Mouse (Mus musculus): ENCODE data around the gene Evl. TPM values are rescaled to one million over a fixed set of nuclear protein-coding genes. Genes with fewer than 3 reads are reported as not detected.
A peak's percentile ranks its signal among the peaks of the same experiment; 100 is the strongest.
"Not testable (repeated sequence)": the region's sequence is repeated elsewhere in the genome, so short reads cannot be mapped to it uniquely, and the experiment has no call there.

The Evl gene
- 45.6 and 80.6 TPM in 2 replicates for polyA plus RNA-seq (2011; ENCODE audit: insufficient read depth, insufficient read length, low replicate concordance, missing spikeins)

- no peak within 1 kb of the TSS for H3K27ac ChIP-seq (ENCODE audit: control insufficient read depth, insufficient read depth, low read depth, low read length, poor library complexity)
Measured at GRCm38 (mm10) chr12:108554120-108554841, at the start of gene Evl. TSS of gene Evl (plus strand) at chr12:108554720.

GRCm38 (mm10) chr12:108505846-108506245 lies 48.7 kb upstream of the Evl start:
- H3K27ac ChIP-seq (ENCODE audit: control insufficient read depth, insufficient read depth, low read depth, low read length, poor library complexity) = no peak overlapping the region
- H3K4me1 ChIP-seq (ENCODE audit: control insufficient read depth, insufficient read depth, low read length) = no peaks in the 10 kb centered on the region; the same call in 1 of the 2 replicates
- TF ChIP-seq CTCF (IDR thresholded peaks at IDR 0.05; ENCODE audit: control insufficient read depth, insufficient read depth, low read length) = no peak
- no peak for TF ChIP-seq POLR2A (IDR thresholded peaks at IDR 0.05; ENCODE audit: borderline replicate concordance, control insufficient read depth, low read depth, low read length)
- no peak overlapping the region for H3K4me3 ChIP-seq (replicated peaks; ENCODE audit: control insufficient read depth, low read depth, low read length)
- WGBS = 58% methylated on average over 2 of the region's 2 CpGs

More at GRCm38 (mm10) chr12:108554120-108554841, at the start of gene Evl:
- no peaks in the 10 kb centered on the region for H3K4me1 ChIP-seq (ENCODE audit: control insufficient read depth, insufficient read depth, low read length)
- WGBS = 5% methylated on average over 50 of the region's 50 CpGs
- TF ChIP-seq CTCF (IDR thresholded peaks at IDR 0.05; ENCODE audit: control insufficient read depth, insufficient read depth, low read length) (no peak), POLR2A (IDR thresholded peaks at IDR 0.05; ENCODE audit: borderline replicate concordance, control insufficient read depth, low read depth, low read length) (no peak)
- H3K4me3 ChIP-seq (replicated peaks; ENCODE audit: control insufficient read depth, low read depth, low read length) = no peak within 1 kb of the TSS

- WGBS = 77% methylated on average over 3 of the region's 3 CpGs
- H3K4me3 ChIP-seq (replicated peaks; ENCODE audit: control insufficient read depth, low read depth, low read length); H3K4me1 ChIP-seq (ENCODE audit: control insufficient read depth, insufficient read depth, low read length); H3K27ac ChIP-seq (ENCODE audit: control insufficient read depth, insufficient read depth, low read depth, low read length, poor library complexity): not testable (repeated sequence)
Measured at GRCm38 (mm10) chr12:108507046-108507445, 47.5 kb upstream of the Evl start.

- H3K4me1 ChIP-seq (ENCODE audit: control insufficient read depth, insufficient read depth, low read length) = no peaks in the 10 kb centered on the region
- no peak overlapping the region for H3K27ac ChIP-seq (ENCODE audit: control insufficient read depth, insufficient read depth, low read depth, low read length, poor library complexity)
- 43% methylated on average over 7 of the region's 7 CpGs for WGBS
- no peak for TF ChIP-seq POLR2A (IDR thresholded peaks at IDR 0.05; ENCODE audit: borderline replicate concordance, control insufficient read depth, low read depth, low read length)
- no peak for TF ChIP-seq CTCF (IDR thresholded peaks at IDR 0.05; ENCODE audit: control insufficient read depth, insufficient read depth, low read length)
- no peak overlapping the region for H3K4me3 ChIP-seq (replicated peaks; ENCODE audit: control insufficient read depth, low read depth, low read length)
Measured at GRCm38 (mm10) chr12:108510571-108510970, 43.9 kb upstream of the Evl start.

- Histone ChIP-seq H3K4me1 (ENCODE audit: control insufficient read depth, insufficient read depth, low read length) (no peaks in the 10 kb centered on the region), H3K4me3 (replicated peaks; ENCODE audit: control insufficient read depth, low read depth, low read length) (no peak overlapping the region), H3K27ac (ENCODE audit: control insufficient read depth, insufficient read depth, low read depth, low read length, poor library complexity) (no peak overlapping the region)
- TF ChIP-seq CTCF (IDR thresholded peaks at IDR 0.05; ENCODE audit: control insufficient read depth, insufficient read depth, low read length) = no peak
- TF ChIP-seq POLR2A (IDR thresholded peaks at IDR 0.05; ENCODE audit: borderline replicate concordance, control insufficient read depth, low read depth, low read length) = no peak
- WGBS = 4% methylated on average over 3 of the region's 3 CpGs
Measured at GRCm38 (mm10) chr12:108511009-108511408, 43.5 kb upstream of the Evl start.

GRCm38 (mm10) chr12:108515464-108515863 lies 39.1 kb upstream of the Evl start:
- no peaks in the 10 kb centered on the region for H3K4me1 ChIP-seq (ENCODE audit: control insufficient read depth, insufficient read depth, low read length)
- TF ChIP-seq POLR2A (IDR thresholded peaks at IDR 0.05; ENCODE audit: borderline replicate concordance, control insufficient read depth, low read depth, low read length) (no peak), CTCF (IDR thresholded peaks at IDR 0.05; ENCODE audit: control insufficient read depth, insufficient read depth, low read length) (no peak)
- no peak overlapping the region for H3K27ac ChIP-seq (ENCODE audit: control insufficient read depth, insufficient read depth, low read depth, low read length, poor library complexity)
- 90% methylated on average over 12 of the region's 12 CpGs for WGBS
- no peak overlapping the region for H3K4me3 ChIP-seq (replicated peaks; ENCODE audit: control insufficient read depth, low read depth, low read length)

- 36% methylated on average over 8 of the region's 8 CpGs for WGBS
- H3K4me3 ChIP-seq (replicated peaks; ENCODE audit: control insufficient read depth, low read depth, low read length) = no peak overlapping the region
- no peak for TF ChIP-seq CTCF (IDR thresholded peaks at IDR 0.05; ENCODE audit: control insufficient read depth, insufficient read depth, low read length)
- TF ChIP-seq POLR2A (IDR thresholded peaks at IDR 0.05; ENCODE audit: borderline replicate concordance, control insufficient read depth, low read depth, low read length) = no peak
Measured at GRCm38 (mm10) chr12:108519374-108519773, 35.1 kb upstream of the Evl start.

GRCm38 (mm10) chr12:108529214-108529613 lies 25.3 kb upstream of the Evl start:
- TF ChIP-seq CTCF (IDR thresholded peaks at IDR 0.05; ENCODE audit: control insufficient read depth, insufficient read depth, low read length) (peak; percentile 67), POLR2A (IDR thresholded peaks at IDR 0.05; ENCODE audit: borderline replicate concordance, control insufficient read depth, low read depth, low read length) (no peak)
- 50% methylated on average over 8 of the region's 8 CpGs for WGBS
- no peaks in the 10 kb centered on the region; the same call in 1 of the 2 replicates for H3K4me1 ChIP-seq (ENCODE audit: control insufficient read depth, insufficient read depth, low read length)
- no peak overlapping the region for H3K27ac ChIP-seq (ENCODE audit: control insufficient read depth, insufficient read depth, low read depth, low read length, poor library complexity)
- no peak overlapping the region for H3K4me3 ChIP-seq (replicated peaks; ENCODE audit: control insufficient read depth, low read depth, low read length)

More at GRCm38 (mm10) chr12:108519374-108519773, 35.1 kb upstream of the Evl start:
- Histone ChIP-seq H3K27ac (ENCODE audit: control insufficient read depth, insufficient read depth, low read depth, low read length, poor library complexity) (no peak overlapping the region), H3K4me1 (ENCODE audit: control insufficient read depth, insufficient read depth, low read length) (no peaks in the 10 kb centered on the region)
